ENCODE assay signal across 10 mouse cellular contexts in the genomic region with DNA sequence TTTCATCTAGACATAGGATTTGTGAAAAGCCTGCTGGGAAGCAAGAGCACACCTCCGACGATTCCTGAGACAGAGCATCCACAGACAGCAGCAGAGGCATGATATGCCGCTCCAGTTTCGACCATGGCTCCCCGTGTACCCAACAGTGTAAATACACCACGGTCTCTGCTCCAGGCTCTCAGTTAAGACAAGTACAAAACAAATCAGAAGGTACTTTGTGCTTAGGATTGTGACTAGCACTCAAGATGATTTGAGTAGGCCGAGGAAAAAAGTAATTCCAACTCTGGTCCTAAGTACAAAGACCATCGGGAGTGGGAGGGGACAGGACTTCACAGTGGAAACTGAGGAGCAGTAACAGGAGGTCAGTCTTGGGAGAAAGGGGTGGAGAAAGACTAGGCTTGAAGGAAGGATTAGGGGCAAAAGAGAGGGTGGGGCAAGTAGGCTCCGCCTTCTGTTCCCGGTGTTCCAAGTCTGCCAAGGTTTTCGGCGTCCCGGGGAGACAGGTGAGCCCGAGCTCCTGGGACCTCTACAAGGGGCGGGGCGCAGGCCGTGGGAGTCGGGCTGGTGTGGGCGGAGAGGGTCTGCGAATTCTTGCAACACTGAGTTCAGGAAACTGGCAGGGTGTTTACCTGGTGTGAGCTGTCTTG. TPM values are rescaled to one million over a fixed set of nuclear protein-coding genes. Genes with fewer than 3 reads are reported as not detected.
DNase-seq lines count a peak whose midpoint lies in the region; ATAC-seq and TF ChIP-seq lines count a peak whose summit lies in the region.
"Had no signal": no experiment of that assay in that cellular context is flagged by ENCODE, and none has a peak within 500 bp of the region (broad histone marks: within the 10 kb centered on the region; RNA-seq: fewer than 3 reads in every experiment).

A gene (plus strand): TSS at position 447 of the 647 bp plus-strand sequence.

- TF ChIP-seq CTCF in intestine, postnatal 0 days (IDR thresholded peaks at IDR 0.05; ENCODE audit: low read depth) = no peak

- 23% methylated on average over 20 of the region's 20 CpGs for WGBS in neural tube, embryonic 12.5 days
- WGBS in neural tube, embryonic 15.5 days = 22% methylated on average over 20 of the region's 20 CpGs
- 5% methylated on average over 20 of the region's 20 CpGs for WGBS in intestine, postnatal 0 days
- WGBS in limb, embryonic 15.5 days = 17% methylated on average over 20 of the region's 20 CpGs
- 13% methylated on average over 20 of the region's 20 CpGs for WGBS in stomach, embryonic 16.5 days

- H3K27ac ChIP-seq in neural tube, embryonic 12.5 days = no peak within 1 kb of the TSS
- H3K27ac ChIP-seq in neural tube, embryonic 15.5 days (replicated peaks) = no peak within 1 kb of the TSS
- H3K27ac ChIP-seq in intestine, postnatal 0 days (ENCODE audit: low read depth, low read length) = peak within 1 kb of the TSS; percentile 73
- no peak within 1 kb of the TSS for H3K27ac ChIP-seq in limb, embryonic 15.5 days
- H3K27ac ChIP-seq in stomach, embryonic 16.5 days (ENCODE audit: low read length) = peak within 1 kb of the TSS; percentile 58
- H3K27ac ChIP-seq: hindbrain, embryonic 15.5 days had no signal

- DNase-seq in left cerebral cortex, adult 11 months (ENCODE audit: low spot score) = no peak
- no peak for DNase-seq in frontal cortex, postnatal 36 days (ENCODE audit: low spot score in 2 of 2)

- H3K4me1 ChIP-seq in neural tube, embryonic 12.5 days = peaks cover 3% of the 10 kb centered on the region
- peaks cover 12% of the 10 kb centered on the region for H3K4me1 ChIP-seq in neural tube, embryonic 15.5 days
- no peaks in the 10 kb centered on the region; the same call in 1 of the 2 replicates for H3K4me1 ChIP-seq in intestine, postnatal 0 days (replicated peaks; ENCODE audit: control insufficient read depth, insufficient read depth, low read length)
- peaks cover 11% of the 10 kb centered on the region; the same call in 1 of the 2 replicates for H3K4me1 ChIP-seq in limb, embryonic 15.5 days
- H3K4me1 ChIP-seq in stomach, embryonic 16.5 days (ENCODE audit: control insufficient read depth, insufficient read depth, low read length) = peaks cover 8% of the 10 kb centered on the region; the same call in 1 of the 2 replicates

- H3K4me3 ChIP-seq in neural tube, embryonic 12.5 days = no peak within 1 kb of the TSS
- no peak within 1 kb of the TSS for H3K4me3 ChIP-seq in neural tube, embryonic 15.5 days (replicated peaks)
- H3K4me3 ChIP-seq in intestine, postnatal 0 days (ENCODE audit: low read depth, low read length) = peak within 1 kb of the TSS; percentile 34
- H3K4me3 ChIP-seq in limb, embryonic 15.5 days = peak within 1 kb of the TSS; percentile 14; the same call in 1 of the 2 replicates
- peak within 1 kb of the TSS; percentile 21 for H3K4me3 ChIP-seq in stomach, embryonic 16.5 days (replicated peaks; ENCODE audit: low read length)
- H3K4me3 ChIP-seq: hindbrain, embryonic 15.5 days; myocyte had no signal

- H3K9ac ChIP-seq in neural tube, embryonic 12.5 days = 0 out of 2 replicates have a peak within 1 kb of the TSS, but pooled peaks have one; percentile 10
- no peak within 1 kb of the TSS for H3K9ac ChIP-seq in neural tube, embryonic 15.5 days (replicated peaks)
- peak within 1 kb of the TSS; percentile 45 for H3K9ac ChIP-seq in intestine, postnatal 0 days (ENCODE audit: low read depth, low read length)
- no peak within 1 kb of the TSS for H3K9ac ChIP-seq in limb, embryonic 15.5 days
- 0 out of 2 replicates have a peak within 1 kb of the TSS, but pooled peaks have one; percentile 27 for H3K9ac ChIP-seq in stomach, embryonic 16.5 days (ENCODE audit: low read length)
- H3K9ac ChIP-seq: hindbrain, embryonic 15.5 days had no signal

- H3K9me3 ChIP-seq in neural tube, embryonic 12.5 days = no peaks in the 10 kb centered on the region
- H3K9me3 ChIP-seq in neural tube, embryonic 15.5 days (replicated peaks) = no peaks in the 10 kb centered on the region
- H3K9me3 ChIP-seq in intestine, postnatal 0 days (ENCODE audit: control insufficient read depth) = no peaks in the 10 kb centered on the region
- H3K9me3 ChIP-seq in limb, embryonic 15.5 days = no peaks in the 10 kb centered on the region
- H3K9me3 ChIP-seq in stomach, embryonic 16.5 days (replicated peaks; ENCODE audit: control insufficient read depth, low read length) = no peaks in the 10 kb centered on the region
- H3K9me3 ChIP-seq: hindbrain, embryonic 15.5 days had no signal

- H3K27me3 ChIP-seq in neural tube, embryonic 12.5 days (replicated peaks) = no peaks in the 10 kb centered on the region
- H3K27me3 ChIP-seq in neural tube, embryonic 15.5 days (replicated peaks) = 0 out of 2 replicates have a peak, but pooled peaks cover 5% of the 10 kb centered on the region
- H3K27me3 ChIP-seq in intestine, postnatal 0 days (replicated peaks; ENCODE audit: control insufficient read depth, insufficient read depth, low read length) = no peaks in the 10 kb centered on the region
- no peaks in the 10 kb centered on the region for H3K27me3 ChIP-seq in limb, embryonic 15.5 days
- no peaks in the 10 kb centered on the region for H3K27me3 ChIP-seq in stomach, embryonic 16.5 days (ENCODE audit: control insufficient read depth, insufficient read depth, low read length)

- no peak for ATAC-seq in neural tube, embryonic 12.5 days (ENCODE audit: low FRiP score, low read depth)
- no peak for ATAC-seq in neural tube, embryonic 15.5 days (ENCODE audit: low FRiP score)
- peak; percentile 40 for ATAC-seq in intestine, postnatal 0 days
- ATAC-seq in limb, embryonic 15.5 days (ENCODE audit: insufficient number of reproducible peaks, low FRiP score, low TSS enrichment, low read depth) = no peak
- peak; percentile 10; the same call in 1 of the 2 replicates for ATAC-seq in stomach, embryonic 16.5 days (ENCODE audit: insufficient read depth, low FRiP score)

- H3K36me3 ChIP-seq in neural tube, embryonic 12.5 days = no peaks in the 10 kb centered on the region
- H3K36me3 ChIP-seq in neural tube, embryonic 15.5 days = no peaks in the 10 kb centered on the region
- H3K36me3 ChIP-seq in intestine, postnatal 0 days (ENCODE audit: control insufficient read depth, insufficient read depth) = no peaks in the 10 kb centered on the region
- no peaks in the 10 kb centered on the region for H3K36me3 ChIP-seq in limb, embryonic 15.5 days
- no peaks in the 10 kb centered on the region for H3K36me3 ChIP-seq in stomach, embryonic 16.5 days (ENCODE audit: control insufficient read depth, insufficient read depth, low read length)
- H3K36me3 ChIP-seq: hindbrain, embryonic 15.5 days had no signal

- H3K4me2 ChIP-seq in neural tube, embryonic 12.5 days (replicated peaks) = 0 out of 2 replicates have a peak within 1 kb of the TSS, but pooled peaks have one; percentile 9
- H3K4me2 ChIP-seq in neural tube, embryonic 15.5 days = no peak within 1 kb of the TSS
- peak within 1 kb of the TSS; percentile 62 for H3K4me2 ChIP-seq in intestine, postnatal 0 days (replicated peaks; ENCODE audit: low read depth)
- H3K4me2 ChIP-seq in limb, embryonic 15.5 days = peak within 1 kb of the TSS; percentile 31
- peak within 1 kb of the TSS; percentile 42 for H3K4me2 ChIP-seq in stomach, embryonic 16.5 days (ENCODE audit: low read depth, low read length)
- H3K4me2 ChIP-seq: hindbrain, embryonic 15.5 days had no signal

RNA-seq across cellular contexts. Expression of the gene that starts here (rescaled TPM):
- polyA plus RNA-seq in neural tube, embryonic 12.5 days (2016; fragmentation: Nextera tagmentation; extraction: Ambion mirVana) = 0.44 and 0.70 TPM in 2 replicates
- 0.13 and 0.68 TPM in 2 replicates for polyA plus RNA-seq in neural tube, embryonic 15.5 days (2015; fragmentation: Nextera tagmentation; extraction: Ambion mirVana)
- polyA plus RNA-seq in intestine, postnatal 0 days (2015; fragmentation: Nextera tagmentation; extraction: Ambion mirVana) = 29.7 and 32.4 TPM in 2 replicates
- 2.0 and 2.4 TPM in 2 replicates for polyA plus RNA-seq in limb, embryonic 15.5 days (2015; fragmentation: Nextera tagmentation; extraction: Ambion mirVana)
- 6.3 and 8.6 TPM in 2 replicates for polyA plus RNA-seq in stomach, embryonic 16.5 days (2015; fragmentation: Nextera tagmentation; extraction: Ambion mirVana)
- polyA plus RNA-seq: cortical plate, adult 2 months; myocyte had no signal

Comparison
In these comparisons a context has a peak if more than half of its experiments do, and no peak if none do; other contexts are left out.
1. H3K9ac ChIP-seq: peak in neural tube, embryonic 12.5 days (single experiment), intestine, postnatal 0 days (single experiment) and stomach, embryonic 16.5 days (single experiment); none in neural tube, embryonic 15.5 days (single experiment) and limb, embryonic 15.5 days (single experiment).
2. ATAC-seq: peak in intestine, postnatal 0 days (single experiment) and stomach, embryonic 16.5 days (single experiment); none in neural tube, embryonic 12.5 days (single experiment), neural tube, embryonic 15.5 days (single experiment) and limb, embryonic 15.5 days (single experiment).
3. H3K27ac ChIP-seq: peak in intestine, postnatal 0 days (single experiment) and stomach, embryonic 16.5 days (single experiment); none in neural tube, embryonic 12.5 days (single experiment), neural tube, embryonic 15.5 days (single experiment) and limb, embryonic 15.5 days (single experiment).
4. H3K4me3 ChIP-seq: peak in intestine, postnatal 0 days (single experiment), limb, embryonic 15.5 days (single experiment) and stomach, embryonic 16.5 days (single experiment); none in neural tube, embryonic 12.5 days (single experiment) and neural tube, embryonic 15.5 days (single experiment).